Mouse (Mus musculus) ovary, adult 10 weeks (tissue): ENCODE results near the gene Mrps25. TPM values are rescaled to one million over a fixed set of nuclear protein-coding genes. Genes with fewer than 3 reads are reported as not detected.

Experiments
- polyA plus RNA-seq: library from polyadenylated mRNA; stranded (reverse); fragments of 350-450 nt; fragmentation: Illumina TruSeq; extraction: RNeasy Lipid Tissue Mini Kit (QIAGEN cat#74804); gene quantifications from one replicate; pipeline ENCODE4 v1.2.3, GENCODE M21; 2014

Gene Mrps25
- 14.1 TPM for polyA plus RNA-seq

DNA sequence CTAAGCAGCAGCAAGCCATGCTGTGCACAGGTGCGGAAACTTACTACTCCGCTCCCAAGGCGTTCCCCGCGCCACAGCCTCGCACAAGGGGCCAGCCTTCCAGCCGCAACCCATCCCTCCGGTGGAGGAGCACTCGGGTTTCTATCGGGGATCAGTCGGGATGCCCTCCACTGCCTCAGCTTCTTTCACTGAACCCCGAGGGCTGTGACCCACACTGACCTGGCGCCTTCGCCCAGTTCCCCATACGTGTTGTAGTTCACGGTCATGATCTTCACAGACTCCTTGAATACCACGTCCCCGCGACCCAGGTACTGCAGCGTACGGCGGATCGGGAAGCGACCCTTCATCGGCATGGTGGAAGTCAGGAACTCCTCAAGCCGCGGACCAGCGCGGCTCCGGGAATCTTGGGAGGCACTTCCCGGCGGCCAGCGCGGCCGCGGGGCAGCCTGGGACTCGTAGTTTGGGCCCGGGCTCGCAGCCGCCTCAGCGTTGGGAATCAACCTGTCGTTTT lies at the start of gene Mrps25:
Mrps25 (minus strand) TSS at position 413 of the 511 bp plus-strand sequence.

DNA sequence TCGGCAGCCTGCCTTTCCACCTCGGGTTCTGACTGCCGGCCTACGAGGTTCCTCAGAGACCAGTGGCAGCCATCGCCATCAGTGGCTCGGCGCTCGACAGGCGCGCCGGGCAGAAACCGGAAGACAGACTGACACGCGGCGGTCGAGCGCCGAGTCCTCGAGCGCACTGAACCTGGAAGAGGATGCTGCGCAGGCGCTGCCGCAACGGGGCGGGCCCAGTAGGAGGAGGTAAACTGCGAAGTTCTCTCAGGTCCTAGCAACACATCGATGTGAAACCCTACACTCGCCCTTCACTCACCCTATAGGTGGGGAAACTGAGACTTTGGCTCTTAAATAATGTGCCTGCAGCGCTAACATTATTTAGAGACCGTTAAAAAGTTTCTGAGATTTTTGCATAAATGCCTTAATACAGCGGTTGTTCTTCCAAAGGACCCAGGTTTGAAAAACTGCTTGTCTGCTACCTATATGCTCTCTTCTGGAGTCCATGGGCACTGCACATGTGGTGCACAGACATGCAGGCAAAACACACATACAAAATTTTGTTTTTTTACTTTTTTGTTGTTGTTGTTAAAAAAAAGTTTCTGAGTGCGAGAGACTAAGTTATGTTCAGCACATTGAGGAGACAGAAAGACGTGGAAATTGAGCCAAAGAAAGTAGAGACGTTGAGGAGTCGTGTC lies 31.1 kb upstream of the Mrps25 start, which contains the start of gene Rbsn:
Rbsn (minus strand) TSS at position 153 of the 677 bp plus-strand sequence.

Other genes with a start within 250 kb of the Mrps25 start
- gene Fgd5, start 205.2 kb downstream of the Mrps25 start, polyA plus RNA-seq: 13.3 TPM
- gene Nr2c2, start 92.6 kb downstream of the Mrps25 start, polyA plus RNA-seq: 54.4 TPM
- gene Rbsn, start 30.9 kb upstream of the Mrps25 start, polyA plus RNA-seq: 27.9 TPM
- not detected for gene Trh, start 60.6 kb upstream of the Mrps25 start, polyA plus RNA-seq